Mouse (Mus musculus) layer of hippocampus, postnatal 25 days (tissue): ENCODE measurements around the gene Gm49395. TPM values are rescaled to one million over a fixed set of nuclear protein-coding genes. Genes with fewer than 3 reads are reported as not detected.
A peak's percentile ranks its signal among the peaks of the same experiment; 100 is the strongest.

ENCODE experiments used
- DNase-seq, 2 experiments: peaks; one replicate each; pipeline ENCODE4 v3.0.0; 2022; ENCODE audit warnings: mixed read lengths in 2 of 2, low spot score in 1 of 2; ENCODE audit errors: extremely low spot score in 1 of 2
- total RNA-seq, 2 experiments: library from RNA; stranded (reverse); gene quantifications; 2 replicates each; pipeline ENCODE4 v1.2.3; 2021

Gene Gm49395
- total RNA-seq: 1 to 10 TPM in 1 of 2 experiments, under 1 TPM in 1; 0.84 to 2.6 TPM

DNA sequence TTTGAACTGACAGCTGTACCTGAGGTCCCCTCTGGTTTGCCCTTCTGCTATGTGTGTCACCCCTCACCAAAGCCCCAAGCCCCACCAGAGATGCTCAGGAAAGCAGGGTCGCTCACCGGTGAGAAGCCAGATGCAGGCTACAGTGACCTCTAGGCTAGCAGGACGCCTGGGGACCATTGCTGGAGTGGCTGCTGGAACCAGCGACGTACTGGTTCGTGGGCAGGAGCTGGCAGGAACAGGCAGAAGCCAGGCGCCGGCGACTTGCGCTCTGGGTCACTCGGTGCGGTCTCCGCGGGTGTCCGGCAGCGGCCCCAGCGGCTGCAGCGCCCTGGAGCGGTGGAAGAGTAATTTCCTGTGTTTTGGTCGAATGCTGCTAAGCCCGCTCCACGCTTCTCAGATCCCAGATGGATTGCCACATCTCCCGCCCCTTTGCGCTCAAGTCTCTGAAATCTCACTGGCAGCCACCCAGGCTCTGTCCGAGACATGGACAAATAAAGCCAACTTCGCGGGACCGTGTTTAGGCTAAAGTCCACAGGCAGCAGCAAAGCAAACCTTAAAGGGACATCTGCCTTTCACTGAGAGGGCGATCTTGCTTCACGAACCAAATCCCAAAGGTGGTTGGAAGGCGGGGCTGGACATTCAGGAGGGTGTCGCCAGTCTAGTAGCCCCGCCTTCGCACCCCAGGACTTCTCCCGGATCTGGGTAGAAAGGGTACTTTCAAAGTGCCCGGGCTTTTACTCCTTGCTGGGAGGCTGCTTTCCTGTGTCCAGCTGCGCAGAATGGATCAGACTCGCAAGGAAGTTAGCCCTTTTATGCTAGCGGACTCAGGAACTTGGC, at the start of gene Gm49395, which contains the start of gene Itga1:
Gene Gm49395, minus strand, starts transcription at position 567 of the 837 bp plus-strand sequence.
Gene Itga1, minus strand, starts transcription at position 610 of the 837 bp plus-strand sequence.
- DNase-seq: peak; percentile 8 to 9

DNA sequence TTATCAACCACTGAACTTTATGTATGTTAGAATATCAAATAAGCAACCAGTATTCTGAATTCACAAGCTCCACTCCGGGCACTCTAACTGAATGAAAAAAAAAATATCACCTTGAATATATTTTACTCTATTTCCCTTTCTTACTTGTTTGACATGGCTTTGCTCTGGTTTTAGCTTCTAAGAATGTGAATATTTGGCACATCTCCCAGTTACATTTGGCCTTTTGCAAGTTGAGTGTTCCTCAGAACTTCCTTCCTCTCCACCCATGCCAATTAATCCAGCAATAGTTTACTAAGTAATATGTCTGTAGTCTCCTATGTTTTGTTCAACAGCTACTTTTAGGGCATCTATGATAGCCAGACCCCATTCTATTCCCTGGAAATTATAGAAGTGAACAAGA, 48.9 kb upstream of the Gm49395 start:
- DNase-seq: no peak

DNA sequence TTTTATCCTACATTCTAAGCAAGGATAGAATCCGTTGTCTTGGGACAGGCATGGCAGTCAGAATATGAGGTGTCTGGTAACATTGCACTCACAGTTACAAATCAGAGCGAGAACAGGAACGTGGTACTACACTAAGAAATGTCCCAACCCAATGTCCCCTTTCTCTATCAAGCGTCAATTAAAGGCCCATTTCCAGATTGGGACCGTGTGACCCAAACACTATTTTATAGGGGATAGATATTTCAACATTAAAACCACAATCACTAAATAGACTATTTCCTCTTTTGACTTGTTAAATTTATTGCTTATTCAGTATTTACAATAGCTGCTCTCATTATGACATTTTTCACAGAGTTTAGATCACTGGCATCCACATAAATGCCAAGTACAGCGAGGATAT, 48.1 kb upstream of the Gm49395 start:
- DNase-seq: no peak

DNA sequence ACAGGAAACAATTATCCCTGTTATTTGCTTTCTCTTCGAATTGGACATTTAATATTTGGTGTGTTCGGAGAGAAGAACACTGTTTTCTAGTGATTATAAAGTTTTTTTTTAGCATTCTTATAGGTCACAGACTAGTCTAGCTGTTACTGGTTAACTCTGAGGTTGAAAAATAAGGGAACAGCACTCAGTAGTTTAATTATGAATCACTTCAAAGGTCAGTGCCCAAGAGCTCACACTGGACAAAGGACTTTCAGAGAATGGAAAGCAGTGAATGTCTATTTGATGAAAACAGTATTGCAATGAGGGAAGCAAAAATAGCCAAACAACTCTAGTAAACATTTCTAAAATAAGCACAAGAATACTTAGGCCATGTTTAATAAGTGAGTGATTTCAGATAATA, 41.9 kb upstream of the Gm49395 start:
- DNase-seq: no peak

DNA sequence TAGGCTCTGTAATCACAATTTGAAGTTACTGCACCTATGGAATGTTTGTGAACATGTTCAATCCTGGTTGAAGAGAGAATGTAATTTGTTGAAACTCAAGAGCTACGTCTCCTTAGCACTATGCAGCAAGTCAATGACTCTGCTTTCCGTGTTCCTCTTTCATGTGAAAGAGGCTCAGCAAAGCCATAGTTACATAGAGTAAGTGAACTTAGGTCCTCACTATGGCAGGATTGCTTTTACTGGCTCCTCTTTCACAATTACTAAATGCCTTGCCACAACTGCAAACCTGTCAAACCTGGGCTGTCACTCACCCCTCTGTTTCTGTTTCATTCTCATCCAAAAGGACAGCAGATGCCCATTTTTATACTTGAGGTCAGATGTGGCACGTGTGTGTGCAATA, 40.3 kb upstream of the Gm49395 start:
- no peak for DNase-seq

DNA sequence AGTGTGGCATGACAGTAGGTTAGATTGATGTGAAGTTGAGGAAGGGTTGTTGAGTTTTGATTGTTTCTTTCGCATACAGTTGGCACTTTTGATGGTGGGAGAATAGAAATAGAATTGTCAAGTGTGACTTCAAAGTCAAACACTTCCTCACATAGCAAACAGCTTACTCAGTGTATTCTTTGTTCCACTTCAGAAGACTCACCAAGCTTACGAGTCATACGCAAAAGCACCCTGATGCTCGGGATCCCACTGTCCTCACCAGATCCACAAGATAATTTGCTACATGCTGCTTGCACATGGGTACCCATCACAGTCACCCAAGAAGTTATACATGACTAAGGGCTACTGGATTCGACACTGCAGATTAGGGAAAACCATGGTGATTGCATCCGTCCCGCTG, 36.8 kb upstream of the Gm49395 start:
- DNase-seq: no peak

DNA sequence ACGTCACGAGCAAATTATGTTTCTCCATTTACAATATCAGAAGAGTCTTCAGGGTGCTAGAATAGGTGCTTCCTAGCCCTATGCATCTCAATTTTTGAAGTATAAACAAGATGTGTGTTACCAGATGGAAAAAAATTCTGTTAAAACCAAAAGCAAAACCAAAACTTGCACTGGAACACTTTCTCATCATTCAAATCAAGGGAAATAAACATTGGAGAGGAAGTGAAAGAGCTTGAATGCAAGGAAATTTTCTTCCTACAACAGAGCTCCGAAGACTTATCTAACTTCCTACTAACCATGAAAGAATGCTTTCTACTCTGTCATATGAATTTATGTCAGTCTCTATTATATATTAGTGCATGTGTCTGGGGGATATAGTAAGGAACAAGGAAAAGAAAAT, 35.0 kb upstream of the Gm49395 start:
- DNase-seq: no peak

DNA sequence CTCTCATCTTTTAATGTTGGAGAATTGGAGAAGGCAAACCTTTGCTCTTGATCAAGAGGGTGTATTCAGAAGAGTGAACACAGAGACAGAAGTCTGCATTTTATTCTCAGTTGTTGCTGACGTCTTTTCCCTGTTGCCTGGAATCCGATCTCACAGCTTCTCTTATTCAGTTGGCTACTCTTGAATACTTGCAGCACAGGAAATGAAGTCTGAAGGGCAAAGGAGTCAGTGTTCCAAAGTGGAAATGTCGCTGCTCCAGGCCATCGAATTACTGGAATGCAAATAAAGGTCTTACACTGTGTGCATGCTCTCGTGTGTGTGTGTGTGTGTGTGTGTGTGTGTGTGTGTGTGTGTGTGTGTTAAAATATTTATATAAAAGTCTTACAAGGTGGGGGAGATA, 30.7 kb upstream of the Gm49395 start:
- DNase-seq: no peak

DNA sequence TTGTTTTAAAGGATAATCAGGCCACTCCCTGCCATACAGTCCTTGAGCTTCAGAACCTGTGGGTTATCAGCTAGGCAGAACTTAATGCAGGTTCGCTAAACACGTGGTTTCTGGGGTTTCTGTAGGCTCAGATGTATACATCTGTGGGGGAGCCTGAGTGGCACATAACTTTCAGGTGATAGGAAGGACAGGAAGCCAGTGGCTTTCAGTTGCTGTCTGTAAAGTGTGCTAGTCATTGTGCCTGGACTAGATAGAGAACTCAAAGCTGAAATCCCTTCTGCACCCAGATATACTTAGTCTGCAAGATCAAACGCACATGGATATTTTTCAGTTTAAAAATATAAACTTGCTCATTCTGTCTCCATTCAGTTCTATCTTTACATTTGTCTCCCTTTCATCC, 29.7 kb upstream of the Gm49395 start:
- no peak for DNase-seq

DNA sequence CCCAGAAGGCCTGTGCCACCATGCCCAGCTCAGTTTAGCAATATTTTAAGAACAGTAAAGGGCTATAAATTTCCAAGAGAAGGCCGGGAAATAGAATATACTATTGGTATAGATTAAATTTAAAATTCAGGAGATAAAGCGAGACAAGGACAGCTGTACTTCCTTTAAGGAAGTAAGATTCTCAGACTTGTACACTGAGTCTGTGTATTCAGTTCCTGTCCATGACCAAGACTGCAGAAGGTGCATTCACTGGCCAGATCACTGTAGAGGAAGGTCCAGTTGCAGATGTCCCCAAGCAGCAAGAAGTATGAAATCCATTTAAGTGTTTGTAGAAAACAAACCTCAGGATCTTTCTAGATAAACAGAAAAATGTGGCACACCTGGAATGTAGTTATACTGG, 28.3 kb upstream of the Gm49395 start:
- no peak for DNase-seq

DNA sequence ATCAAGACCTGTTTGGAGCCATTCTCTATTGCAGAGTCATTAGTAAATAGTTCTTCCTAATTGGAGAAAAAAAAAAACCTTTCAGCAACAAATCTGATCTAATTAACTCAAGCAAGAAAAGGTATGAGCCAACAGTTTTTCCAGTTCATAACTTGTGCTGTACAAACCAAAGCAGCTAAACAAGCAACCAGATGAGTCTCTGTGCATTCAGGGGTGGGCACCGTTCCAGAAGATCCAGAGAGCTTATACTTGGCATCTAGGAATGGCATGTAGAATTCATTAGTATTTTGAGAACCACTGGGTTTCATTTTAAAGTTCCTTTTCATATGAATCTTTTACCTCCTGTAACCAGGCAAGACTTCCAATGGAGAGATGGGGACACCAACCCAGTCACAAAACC, 26.1 kb upstream of the Gm49395 start:
- DNase-seq: no peak

DNA sequence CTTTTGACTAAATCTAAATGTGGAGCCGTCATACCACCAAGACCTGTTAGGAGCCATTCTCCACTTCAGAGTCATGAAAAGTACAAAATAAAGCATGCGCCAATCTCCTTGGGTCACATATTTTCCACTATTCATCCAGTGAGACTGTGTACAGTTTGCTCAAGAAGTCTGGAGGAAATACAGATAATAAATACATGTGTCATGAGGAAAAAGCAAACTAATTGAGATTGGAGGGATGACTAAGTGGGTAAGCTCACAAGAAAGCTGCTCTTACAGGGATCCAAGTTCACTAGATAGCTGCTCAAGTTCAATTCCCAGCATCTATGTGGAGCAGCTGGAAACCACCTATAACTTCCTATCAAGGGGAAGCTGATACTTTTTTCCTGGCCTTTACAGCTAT, 24.8 kb upstream of the Gm49395 start:
- DNase-seq: no peak

DNA sequence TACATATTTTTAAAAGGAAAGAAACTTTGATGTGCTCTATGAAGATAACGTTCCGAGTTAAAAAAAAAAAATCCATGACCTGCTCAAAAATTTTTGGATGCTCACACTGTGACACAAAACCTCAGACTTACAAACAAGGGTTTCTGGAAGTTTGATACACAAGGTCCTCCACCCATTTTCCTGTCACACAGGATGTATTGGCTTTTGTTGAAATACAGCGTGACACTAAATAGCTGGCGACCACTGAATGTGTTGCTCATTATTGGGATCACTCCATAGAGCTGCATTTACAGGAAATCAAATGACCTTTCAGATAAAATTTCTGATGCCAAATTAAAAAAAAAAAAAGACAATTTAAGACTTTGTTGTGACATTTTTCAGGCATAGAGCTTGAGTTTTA, 23.4 kb upstream of the Gm49395 start:
- DNase-seq: no peak

DNA sequence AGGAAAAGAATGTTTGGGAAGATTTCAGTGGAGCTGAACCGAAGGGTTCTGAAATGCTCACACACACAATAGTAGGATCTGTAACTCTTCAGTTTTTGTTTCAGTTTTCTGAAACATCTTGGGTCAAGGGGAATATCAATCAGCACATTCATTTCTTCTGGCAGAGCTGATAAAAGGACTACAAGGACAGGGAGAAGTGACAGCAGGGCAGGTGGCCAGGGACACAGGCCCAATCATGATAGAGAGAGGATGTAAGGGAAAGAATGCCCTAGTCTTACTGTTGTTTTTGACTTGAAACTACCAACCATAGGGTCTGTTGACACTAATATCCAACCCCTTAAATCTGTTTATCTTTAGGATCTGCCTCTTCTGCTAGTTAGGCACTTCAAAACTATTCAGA, 22.8 kb upstream of the Gm49395 start:
- no peak for DNase-seq

DNA sequence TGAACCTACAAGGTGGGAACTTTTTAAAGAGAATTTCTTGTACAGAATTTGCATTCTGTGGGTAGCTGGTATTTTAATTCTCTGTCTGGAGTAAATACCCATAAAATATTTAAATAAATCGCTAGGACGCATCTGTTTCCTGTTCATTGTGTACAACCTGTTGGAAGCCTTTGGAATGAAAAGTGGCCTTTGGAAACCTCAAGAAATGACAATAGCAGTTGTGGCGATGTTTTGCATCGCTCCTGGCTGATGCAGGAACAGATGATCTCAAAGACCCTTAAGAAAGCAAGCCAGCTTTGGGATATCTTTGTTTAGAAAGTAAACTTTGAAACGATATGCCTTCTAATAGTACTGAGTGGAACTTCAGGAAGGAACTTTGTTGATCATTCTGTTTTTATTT, 17.0 kb upstream of the Gm49395 start:
- DNase-seq: no peak

DNA sequence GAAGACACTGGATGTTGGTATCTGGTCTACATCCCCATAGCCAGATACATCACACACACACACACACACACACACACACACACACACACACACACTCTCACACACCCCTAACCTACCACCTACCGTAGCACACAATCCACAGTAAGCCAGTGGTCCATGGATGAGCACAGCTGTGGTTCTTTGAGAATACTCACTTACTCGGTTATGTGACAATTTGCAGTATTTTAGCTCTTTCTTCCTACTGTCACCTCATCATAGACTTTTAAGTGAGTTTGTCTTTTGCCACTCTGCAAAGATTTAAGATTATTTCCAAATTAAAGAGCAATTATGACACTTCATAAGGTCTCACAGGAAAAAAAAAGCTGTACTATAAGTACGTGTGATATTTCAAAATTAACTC, 16.5 kb upstream of the Gm49395 start:
- no peak for DNase-seq

DNA sequence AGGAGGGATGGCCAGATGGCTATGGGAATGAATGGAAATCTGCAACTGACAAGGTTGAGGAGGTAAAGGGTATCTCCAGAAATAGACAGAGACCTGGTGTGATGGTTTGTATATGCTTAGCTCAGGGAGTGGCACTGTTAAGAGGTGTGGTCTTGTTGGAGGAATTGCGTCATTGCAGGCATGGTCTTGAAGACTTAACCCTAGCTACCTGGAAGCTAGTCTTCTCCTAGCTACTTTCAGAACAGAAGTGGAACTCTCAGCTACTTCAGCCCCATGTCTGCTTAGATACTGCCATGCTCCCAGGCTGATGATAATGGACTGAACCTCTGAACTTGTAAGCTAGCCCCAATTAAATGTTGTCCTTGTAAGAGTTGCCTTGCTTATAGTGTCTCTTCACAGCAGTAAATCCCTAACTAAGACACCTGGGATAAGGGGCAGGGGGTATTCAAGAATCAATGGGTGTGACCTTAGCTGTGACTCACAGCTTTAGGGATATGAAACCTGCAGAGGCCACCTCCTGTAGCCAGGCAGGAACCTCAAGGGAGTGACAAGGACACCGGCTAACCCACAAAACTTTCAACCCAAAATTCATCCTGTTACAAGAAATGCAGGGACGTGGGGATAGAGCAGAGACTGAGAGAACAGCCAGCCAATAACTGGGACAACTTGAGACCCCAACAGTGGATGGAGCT, 15.4 kb upstream of the Gm49395 start:
- no peak for DNase-seq

DNA sequence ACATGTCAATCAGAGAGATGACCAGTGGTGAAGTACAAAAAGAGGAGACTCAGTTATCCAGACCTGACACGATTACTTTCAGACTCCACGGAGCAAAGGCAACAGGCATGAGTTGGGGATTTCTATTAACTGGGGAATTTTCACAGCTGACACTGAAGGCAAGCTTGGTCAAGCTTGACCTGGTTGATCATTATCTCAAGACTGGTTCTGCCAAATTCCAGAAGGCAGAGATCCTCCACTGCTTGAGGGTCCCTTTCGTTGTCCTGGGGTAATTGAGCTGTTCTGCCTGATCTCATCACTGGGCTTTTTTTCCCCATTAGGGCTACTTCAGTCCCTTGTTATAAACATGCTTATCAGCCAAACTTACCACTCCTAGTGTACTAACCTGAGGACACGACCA, 7.9 kb upstream of the Gm49395 start:
- no peak for DNase-seq

DNA sequence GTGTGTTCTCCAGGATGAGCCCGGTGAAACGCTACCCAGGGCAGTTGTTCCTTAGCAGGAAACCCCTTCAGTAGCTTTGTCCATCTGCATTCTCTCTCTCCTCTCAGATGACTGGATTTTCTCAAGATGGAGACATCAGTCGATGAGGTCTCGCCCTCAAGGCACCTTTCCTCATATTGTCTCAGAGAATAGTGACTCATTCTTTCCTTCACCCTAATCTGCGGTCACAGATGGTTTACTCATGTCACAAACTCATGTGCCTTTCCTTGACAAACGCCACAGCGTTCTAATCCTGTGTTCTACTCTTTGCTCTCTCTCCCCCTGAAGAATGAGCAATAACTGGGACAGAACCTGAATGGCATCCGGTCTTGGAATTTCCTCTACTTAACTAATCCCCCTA, 5.7 kb upstream of the Gm49395 start:
- DNase-seq: no peak

DNA sequence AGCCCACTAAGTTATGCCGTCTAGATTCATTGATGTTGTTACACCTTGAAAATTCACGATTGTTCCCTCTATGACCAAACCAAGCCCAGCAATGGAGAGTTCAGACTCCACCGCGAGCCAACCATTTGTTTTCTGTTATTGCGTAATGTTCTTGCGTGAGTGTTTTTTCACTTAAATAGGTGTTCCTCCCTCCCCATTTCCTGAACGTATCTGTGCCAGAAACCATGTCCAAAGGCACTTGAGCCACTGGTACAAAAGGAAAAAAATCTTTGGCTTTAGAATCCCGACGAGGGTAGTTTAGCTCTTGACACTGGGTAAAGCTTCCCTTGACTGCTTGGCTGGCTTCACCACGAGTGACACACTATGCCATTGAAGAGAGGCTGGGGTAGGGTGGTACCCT, 4.5 kb upstream of the Gm49395 start:
- no peak for DNase-seq

DNA sequence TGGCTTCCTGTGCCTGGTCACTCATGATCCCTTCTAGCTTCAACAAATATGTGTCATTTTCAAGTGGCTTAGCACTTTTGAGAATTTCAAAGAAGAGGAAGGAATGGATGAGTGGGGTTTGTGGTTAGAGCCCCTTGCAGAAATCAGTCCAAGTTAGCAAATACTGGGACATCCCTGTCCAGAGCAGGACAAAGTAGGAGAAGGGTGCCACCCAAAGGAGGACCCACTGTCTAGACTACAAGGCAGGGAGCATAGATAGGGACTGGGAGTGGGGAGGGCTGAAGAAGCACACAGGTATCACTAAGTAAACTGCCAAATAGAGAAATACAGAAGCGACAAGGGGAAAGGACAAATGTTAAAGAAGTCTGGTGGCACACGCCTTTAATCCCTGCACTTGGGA, 1.0 kb upstream of the Gm49395 start:
- no peak for DNase-seq
